Mouse (Mus musculus) intestine, postnatal 0 days (tissue): Measurements from ENCODE around the gene Ptma. TPM values are rescaled to one million over a fixed set of nuclear protein-coding genes. Genes with fewer than 3 reads are reported as not detected.

Experiments used
- ATAC-seq: fragments of 200-750 bp; cut with Nextera tagmentation; 2 replicates; pipeline ENCODE4 v1.8.0; 2017; ENCODE audit warnings: mild to moderate bottlenecking, moderate TSS enrichment, moderate library complexity
- H3K27ac ChIP-seq: fragments of 300-500 bp; sonication (generic); 2 replicates; pipeline ENCODE4 v1.5.1; 2014; ENCODE audit warnings: mild to moderate bottlenecking, low read depth, low read length, moderate library complexity
- H3K27me3 ChIP-seq: fragments of 300-500 bp; sonication (generic); replicated peaks from 2 replicates; pipeline ENCODE4 v1.6.1; 2014; ENCODE audit warnings: low read length, mixed read lengths; ENCODE audit not compliant: control insufficient read depth, insufficient read depth
- H3K36me3 ChIP-seq: fragments of 300-500 bp; sonication (generic); 2 replicates; pipeline ENCODE4 v1.6.1; 2014; ENCODE audit warnings: mild to moderate bottlenecking, moderate library complexity; ENCODE audit not compliant: control insufficient read depth, insufficient read depth
- H3K4me1 ChIP-seq: fragments of 300-500 bp; sonication (generic); replicated peaks from 2 replicates; pipeline ENCODE4 v1.6.1; 2014; ENCODE audit warnings: antibody characterized with exemption, low read length, mixed read lengths; ENCODE audit not compliant: control insufficient read depth, insufficient read depth
- H3K4me2 ChIP-seq: fragments of 300-500 bp; sonication (generic); replicated peaks from 2 replicates; pipeline ENCODE4 v1.6.1; 2014; ENCODE audit warnings: low read depth, mild to moderate bottlenecking, moderate library complexity
- H3K4me3 ChIP-seq: fragments of 300-500 bp; sonication (generic); 2 replicates; pipeline ENCODE4 v1.5.1; 2014; ENCODE audit warnings: low read depth, low read length
- H3K9ac ChIP-seq: fragments of 300-500 bp; sonication (generic); 2 replicates; pipeline ENCODE4 v1.6.1; 2014; ENCODE audit warnings: mild to moderate bottlenecking, low read depth, low read length
- H3K9me3 ChIP-seq: fragments of 300-500 bp; sonication (generic); 2 replicates; pipeline ENCODE4 v1.6.1; 2016; ENCODE audit warnings: mixed run types; ENCODE audit not compliant: control insufficient read depth
- CTCF ChIP-seq: sonication (generic); IDR thresholded peaks from 2 replicates; pipeline ENCODE4 v1.5.1; 2016; ENCODE audit warnings: low read depth, mild to moderate bottlenecking, control low read depth, antibody characterized with exemption, moderate library complexity
- WGBS: fragments of 180-500 bp; shearing (Covaris S2); extraction: QIAGEN DNeasy Blood & Tissue Kit; methylation state at CpG from one replicate; pipeline ENCODE4 v1.1.7; 2014; 5-methylcytosine and 5-hydroxymethylcytosine counted together
- polyA plus RNA-seq: library from polyadenylated mRNA; unstranded; fragments of >200 nt; fragmentation: Nextera tagmentation; extraction: Ambion mirVana; gene quantifications from 2 replicates; pipeline ENCODE4 v1.2.1, GENCODE M21; 2015

The Ptma gene
- polyA plus RNA-seq, 1 experiment from 2014 or later, result 1,008 TPM

GRCm38 (mm10) chr1:86562663-86563062 lies 36.1 kb downstream of the Ptma start:
- Histone ChIP-seq H3K4me2 (no peak overlapping the region), H3K9me3 (no peaks in the 10 kb centered on the region), H3K27ac (no peak overlapping the region; the same call in 1 of the 2 replicates), H3K36me3 (no peaks in the 10 kb centered on the region), H3K27me3 (no peaks in the 10 kb centered on the region), H3K9ac (no peak overlapping the region), H3K4me1 (no peaks in the 10 kb centered on the region), H3K4me3 (no peak overlapping the region)
- 48% methylated on average over 2 of the region's 2 CpGs for WGBS
- ATAC-seq, result peak; percentile 66; the same call in 1 of the 2 replicates
- no peak for TF ChIP-seq CTCF

- no peak for TF ChIP-seq CTCF
- no peak overlapping the region for H3K9ac ChIP-seq
- H3K36me3 ChIP-seq, result no peaks in the 10 kb centered on the region
- no peaks in the 10 kb centered on the region for H3K9me3 ChIP-seq
- no peak for ATAC-seq
- H3K27ac ChIP-seq, result no peak overlapping the region
- no peaks in the 10 kb centered on the region for H3K27me3 ChIP-seq
- no peaks in the 10 kb centered on the region for H3K4me1 ChIP-seq
- H3K4me2 ChIP-seq, result no peak overlapping the region
- H3K4me3 ChIP-seq, result no peak overlapping the region
- 72% methylated on average over 2 of the region's 2 CpGs for WGBS
These were observed 41.9 kb downstream of the Ptma start for GRCm38 (mm10) chr1:86568409-86568808.

GRCm38 (mm10) chr1:86569292-86569860 lies 42.9 kb downstream of the Ptma start:
- Histone ChIP-seq H3K36me3 (no peaks in the 10 kb centered on the region), H3K4me1 (no peaks in the 10 kb centered on the region), H3K27ac (no peak overlapping the region), H3K9ac (no peak overlapping the region), H3K27me3 (no peaks in the 10 kb centered on the region), H3K4me3 (no peak overlapping the region), H3K9me3 (no peaks in the 10 kb centered on the region), H3K4me2 (no peak overlapping the region)
- no peak for TF ChIP-seq CTCF
- WGBS, result 90% methylated on average over 2 of the region's 2 CpGs
- no peak for ATAC-seq

GRCm38 (mm10) chr1:86571381-86571780 lies 44.9 kb downstream of the Ptma start:
- no peak for ATAC-seq
- Histone ChIP-seq H3K4me2 (no peak overlapping the region), H3K27me3 (no peaks in the 10 kb centered on the region), H3K4me3 (no peak overlapping the region), H3K9me3 (no peaks in the 10 kb centered on the region), H3K36me3 (no peaks in the 10 kb centered on the region), H3K9ac (no peak overlapping the region), H3K27ac (no peak overlapping the region), H3K4me1 (no peaks in the 10 kb centered on the region)
- 47% methylated on average over 2 of the region's 2 CpGs for WGBS
- no peak for TF ChIP-seq CTCF

- H3K4me1 ChIP-seq, result no peaks in the 10 kb centered on the region
- no peak overlapping the region for H3K4me2 ChIP-seq
- no peak overlapping the region for H3K9ac ChIP-seq
- 65% methylated on average over 4 of the region's 4 CpGs for WGBS
- no peak for ATAC-seq
- H3K36me3 ChIP-seq, result no peaks in the 10 kb centered on the region
- H3K27ac ChIP-seq, result no peak overlapping the region
- H3K4me3 ChIP-seq, result no peak overlapping the region
- no peak for TF ChIP-seq CTCF
- no peaks in the 10 kb centered on the region for H3K9me3 ChIP-seq
- H3K27me3 ChIP-seq, result no peaks in the 10 kb centered on the region
These were observed 45.4 kb downstream of the Ptma start for GRCm38 (mm10) chr1:86571941-86572340.

Other genes starting within 250 kb of the Ptma start
- gene B3gnt7, start 223.9 kb upstream of the Ptma start, polyA plus RNA-seq, result 3.2 and 3.4 TPM in 2 replicates
- 172 and 188 TPM in 2 replicates for gene Ncl, start 167.3 kb upstream of the Ptma start, polyA plus RNA-seq
- 4.3 and 4.5 TPM in 2 replicates for gene Nmur1, start 100.5 kb upstream of the Ptma start, polyA plus RNA-seq
- not detected in 2 replicates for gene Tex44, start 100.4 kb upstream of the Ptma start, polyA plus RNA-seq
- gene Pde6d, start 55.9 kb downstream of the Ptma start, polyA plus RNA-seq, result 41.9 and 42.6 TPM in 2 replicates
- 14.2 and 15.7 TPM in 2 replicates for gene Cops7b, start 56.2 kb downstream of the Ptma start, polyA plus RNA-seq
- gene Nppc, start 143.8 kb downstream of the Ptma start, polyA plus RNA-seq, result 0.30 and 0.38 TPM in 2 replicates
- gene Dis3l2, start 177.1 kb downstream of the Ptma start, polyA plus RNA-seq, result 11.7 and 12.5 TPM in 2 replicates